Mouse (Mus musculus) CH12.LX (cell line): Measurements from ENCODE around the gene Isg20l2. TPM values are rescaled to one million over a fixed set of nuclear protein-coding genes. Genes with fewer than 3 reads are reported as not detected.

Source experiments
- DNase-seq: peaks from one replicate; pipeline ENCODE4 v3.0.0-alpha.2; 2013; ENCODE audit errors: extremely low read depth
- H3K27ac ChIP-seq: 2 replicates; pipeline ENCODE4 v1.5.1; 2012; ENCODE audit warnings: low read depth, mild to moderate bottlenecking, control low read depth, moderate library complexity; ENCODE audit not compliant: insufficient read depth
- H3K27me3 ChIP-seq: replicated peaks from 2 replicates; pipeline ENCODE3; 2012; ENCODE audit warnings: inconsistent platforms
- H3K36me3 ChIP-seq, 2 experiments: replicated peaks in 1 of 2; 2 replicates each; pipeline versions ENCODE3 to v1.6.1; 2012; ENCODE audit warnings: inconsistent platforms in 1 of 2, low read length in 1 of 2, mild to moderate bottlenecking in 1 of 2, mixed read lengths in 1 of 2, moderate library complexity in 1 of 2; ENCODE audit not compliant: control insufficient read depth in 1 of 2, insufficient read depth in 1 of 2
- H3K4me1 ChIP-seq, 2 experiments: 2 replicates each; pipeline ENCODE4 v1.6.1; 2012; ENCODE audit warnings: inconsistent platforms in 1 of 2, moderate library complexity in 1 of 2; ENCODE audit not compliant: insufficient read depth in 2 of 2, control insufficient read depth in 1 of 2
- H3K4me2 ChIP-seq: 2 replicates; pipeline ENCODE4 v1.6.1; 2012; ENCODE audit warnings: low read depth, mild to moderate bottlenecking, control low read depth; ENCODE audit not compliant: poor library complexity, insufficient read depth, severe bottlenecking
- H3K4me3 ChIP-seq, 3 experiments: fragments of 150-350 bp in 1 of 3; sonication (generic) in 1 of 3; replicated peaks in 1 of 3; 2 replicates each; pipeline versions ENCODE3 to v1.5.1; 2011 to 2012; ENCODE audit warnings: low read depth in 2 of 3, low read length in 2 of 3, mild to moderate bottlenecking in 2 of 3, moderate library complexity in 2 of 3, control low read depth in 1 of 3, improper control_type of control experiment in 1 of 3, inconsistent platforms in 1 of 3, mixed read lengths in 1 of 3; ENCODE audit not compliant: poor library complexity in 1 of 3
- H3K79me2 ChIP-seq: replicated peaks from 2 replicates; pipeline ENCODE4 v1.6.1; 2012; ENCODE audit warnings: mild to moderate bottlenecking, moderate library complexity; ENCODE audit not compliant: control insufficient read depth, poor library complexity, insufficient read depth, severe bottlenecking; ENCODE audit errors: extremely low read depth
- H3K9ac ChIP-seq: 2 replicates; pipeline ENCODE4 v1.6.1; 2012; ENCODE audit warnings: low read depth, mild to moderate bottlenecking, control low read depth, moderate library complexity; ENCODE audit not compliant: insufficient read depth
- H3K9me3 ChIP-seq: replicated peaks from 2 replicates; pipeline ENCODE3; 2012; ENCODE audit warnings: low read length, inconsistent platforms, mixed read lengths
- CHD1 ChIP-seq: IDR thresholded peaks from 2 replicates; pipeline ENCODE4 v1.6.1; 2012; ENCODE audit warnings: low read depth, low read length, improper control_type of control experiment, inconsistent platforms
- CTCF ChIP-seq, 2 experiments: IDR thresholded peaks in 1 of 2; conservative IDR thresholded peaks in 1 of 2; 2 replicates each; pipeline ENCODE4 v1.5.1; 2011 to 2012; ENCODE audit warnings: low read depth in 2 of 2, low read length in 2 of 2, improper control_type of control experiment in 1 of 2, inconsistent platforms in 1 of 2, mild to moderate bottlenecking in 1 of 2, moderate library complexity in 1 of 2
- ELF1 ChIP-seq: IDR thresholded peaks from 2 replicates; pipeline ENCODE4 v1.6.1; 2014; ENCODE audit warnings: low read depth, mild to moderate bottlenecking, inconsistent platforms, low read length, improper control_type of control experiment
- EP300 ChIP-seq: IDR thresholded peaks from 2 replicates; pipeline ENCODE4 v1.6.1; 2011; ENCODE audit warnings: low read length, improper control_type of control experiment
- ETS1 ChIP-seq: conservative IDR thresholded peaks from 2 replicates; pipeline ENCODE4 v1.6.1; 2012; ENCODE audit warnings: low read depth, mild to moderate bottlenecking, inconsistent platforms, low read length, improper control_type of control experiment, moderate library complexity
- GABPA ChIP-seq: IDR thresholded peaks from 2 replicates; pipeline ENCODE4 v1.6.1; 2012; ENCODE audit warnings: low read depth, low read length, improper control_type of control experiment, inconsistent platforms; ENCODE audit not compliant: insufficient replicate concordance
- HCFC1 ChIP-seq: IDR thresholded peaks from 2 replicates; pipeline ENCODE4 v1.6.1; 2012; ENCODE audit warnings: low read depth, mild to moderate bottlenecking, inconsistent platforms, low read length, improper control_type of control experiment
- KAT2A ChIP-seq: IDR thresholded peaks from 2 replicates; pipeline ENCODE4 v1.6.1; 2012; ENCODE audit warnings: low read length, improper control_type of control experiment, inconsistent platforms; ENCODE audit not compliant: insufficient replicate concordance
- MAX ChIP-seq: IDR thresholded peaks from 2 replicates; pipeline ENCODE4 v1.6.1; 2011; ENCODE audit warnings: low read length, improper control_type of control experiment
- MEF2A ChIP-seq: IDR thresholded peaks from 2 replicates; pipeline ENCODE4 v1.6.1; 2014; ENCODE audit warnings: low read depth, mild to moderate bottlenecking, inconsistent platforms, low read length, improper control_type of control experiment, borderline replicate concordance
- MXI1 ChIP-seq: IDR thresholded peaks from 2 replicates; pipeline ENCODE4 v1.6.1; 2011; ENCODE audit warnings: mild to moderate bottlenecking, low read depth, low read length, improper control_type of control experiment
- MYC ChIP-seq: IDR thresholded peaks from 2 replicates; pipeline ENCODE4 v1.6.1; 2011; ENCODE audit warnings: low read depth, mild to moderate bottlenecking, improper control_type of control experiment, low read length
- POLR2A ChIP-seq: IDR thresholded peaks from 2 replicates; pipeline ENCODE4 v1.6.1; 2011; ENCODE audit warnings: low read depth, mild to moderate bottlenecking, improper control_type of control experiment, low read length
- POLR2AphosphoS2 ChIP-seq: IDR thresholded peaks from 2 replicates; pipeline ENCODE4 v1.6.1; 2011; ENCODE audit warnings: low read depth, low read length, improper control_type of control experiment
- RAD21 ChIP-seq: IDR thresholded peaks from 2 replicates; pipeline ENCODE4 v1.6.1; 2011; ENCODE audit warnings: low read depth, mild to moderate bottlenecking, low read length, improper control_type of control experiment, moderate library complexity
- RCOR1 ChIP-seq: conservative IDR thresholded peaks from 2 replicates; pipeline ENCODE4 v1.6.1; 2012; ENCODE audit warnings: low read depth, mild to moderate bottlenecking, inconsistent platforms, low read length, improper control_type of control experiment
- SIN3A ChIP-seq: IDR thresholded peaks from 2 replicates; pipeline ENCODE4 v1.6.1; 2012; ENCODE audit warnings: low read length, improper control_type of control experiment, inconsistent platforms
- SMC3 ChIP-seq: IDR thresholded peaks from 2 replicates; pipeline ENCODE4 v1.6.1; 2011; ENCODE audit warnings: low read depth, low read length, improper control_type of control experiment
- TBP ChIP-seq: conservative IDR thresholded peaks from 2 replicates; pipeline ENCODE4 v1.6.1; 2011; ENCODE audit warnings: low read depth, low read length, improper control_type of control experiment
- USF1 ChIP-seq: IDR thresholded peaks from 2 replicates; pipeline ENCODE4 v1.6.1; 2014; ENCODE audit warnings: low read depth, mild to moderate bottlenecking, inconsistent platforms, low read length, improper control_type of control experiment
- ZC3H11A ChIP-seq: IDR thresholded peaks from 2 replicates; pipeline ENCODE4 v1.6.1; 2012; ENCODE audit warnings: low read depth, mild to moderate bottlenecking, inconsistent platforms, low read length, improper control_type of control experiment
- ZNF384 ChIP-seq: IDR thresholded peaks from 2 replicates; pipeline ENCODE4 v1.6.1; 2012; ENCODE audit warnings: low read depth, low read length, improper control_type of control experiment, inconsistent platforms
- dilution Hi-C: fragments of 300-500 bp; cut with MboI; formaldehyde crosslinking; loops from 2 replicates; pipeline ENCODE4 v1.14.3; 2020; ENCODE audit warnings: low sequenced_read_pairs; ENCODE audit not compliant: extremely low pct_unique_long_range_greater_than_20kb, extremely low pct_ligation_motif_present
- in situ Hi-C: fragments of 300-500 bp; cut with MboI; formaldehyde crosslinking; loops from 3 replicates; pipeline ENCODE4 v1.14.3; 2019; ENCODE audit warnings: low sequenced_read_pairs, low pct_ligation_motif_present, low pct_unique_long_range_greater_than_20kb, mixed read lengths
- polyA plus RNA-seq: library from polyadenylated mRNA; unstranded; fragments of >175 nt; gene quantifications from 2 replicates; pipeline ENCODE4 v1.2.1, GENCODE M21; 2012; ENCODE audit warnings: low read depth; ENCODE audit not compliant: insufficient read length
- total RNA-seq, 2 experiments: library from RNA; depleted of rRNA; stranded (reverse); fragments of 300-350 nt in 1 of 2; fragments of >200 nt in 1 of 2; gene quantifications; 2 replicates each; pipeline ENCODE4 v1.2.3; 2012 to 2014

Gene Isg20l2
- total and polyA plus RNA-seq, 3 experiments, result 40.8 to 68.8 (median 45.0) TPM

DNA sequence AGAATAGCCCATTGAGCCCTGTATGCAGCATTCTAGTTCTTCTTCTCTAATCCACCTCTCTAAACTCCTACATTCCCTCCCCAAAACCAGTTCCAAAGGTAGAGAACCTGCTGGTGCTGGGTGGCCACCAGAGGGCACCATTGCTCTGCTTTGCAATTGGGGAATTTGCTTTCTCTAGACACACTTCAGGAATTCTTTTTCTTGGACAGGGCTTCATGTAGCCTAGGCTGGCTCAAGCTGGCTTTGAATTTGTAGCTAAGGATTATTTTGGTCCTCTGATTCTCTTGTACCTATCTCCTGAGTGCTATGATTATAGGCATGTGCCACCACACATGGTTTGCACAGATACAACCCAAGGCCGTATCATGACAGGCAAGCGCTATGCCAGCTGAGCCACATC is 5.7 kb downstream of the Isg20l2 start:
- TF ChIP-seq MAX (no peak), ZNF384 (no peak), HCFC1 (no peak), TBP (no peak), MXI1 (no peak), ZC3H11A (no peak), SMC3 (peak; percentile 72), CHD1 (no peak), CTCF (conservative IDR thresholded peaks at IDR 0.05 in 1 of 2, IDR thresholded peaks at IDR 0.05 in 1 of 2; ENCODE audit: low read depth in 2 of 2, low read length in 2 of 2) (peak; percentile 86 to 92), POLR2AphosphoS2 (no peak), RCOR1 (no peak), RAD21 (peak; percentile 70), SIN3A (no peak), KAT2A (no peak), POLR2A (peak; percentile 33; the same call in 1 of the 2 replicates), ELF1 (no peak), MEF2A (no peak), USF1 (no peak), EP300 (no peak), MYC (no peak)
- in situ Hi-C loops, result no loop called here
- peaks cover 10 to 58% of the 10 kb centered on the region in 2 experiments for H3K4me1 ChIP-seq
- H3K27ac ChIP-seq, result no peak overlapping the region
- no peak overlapping the region for H3K4me3 ChIP-seq
- peak; percentile 57 for DNase-seq
- dilution Hi-C loops, result no loop called here
- H3K79me2 ChIP-seq, result peaks cover 66% of the 10 kb centered on the region
- H3K9ac ChIP-seq, result no peak overlapping the region
- H3K27me3 ChIP-seq, result no peaks in the 10 kb centered on the region
- peaks cover 55 to 83% of the 10 kb centered on the region in 2 experiments for H3K36me3 ChIP-seq
- peak overlapping the region; percentile 27; the same call in 1 of the 2 replicates for H3K4me2 ChIP-seq
- H3K9me3 ChIP-seq, result no peaks in the 10 kb centered on the region

DNA sequence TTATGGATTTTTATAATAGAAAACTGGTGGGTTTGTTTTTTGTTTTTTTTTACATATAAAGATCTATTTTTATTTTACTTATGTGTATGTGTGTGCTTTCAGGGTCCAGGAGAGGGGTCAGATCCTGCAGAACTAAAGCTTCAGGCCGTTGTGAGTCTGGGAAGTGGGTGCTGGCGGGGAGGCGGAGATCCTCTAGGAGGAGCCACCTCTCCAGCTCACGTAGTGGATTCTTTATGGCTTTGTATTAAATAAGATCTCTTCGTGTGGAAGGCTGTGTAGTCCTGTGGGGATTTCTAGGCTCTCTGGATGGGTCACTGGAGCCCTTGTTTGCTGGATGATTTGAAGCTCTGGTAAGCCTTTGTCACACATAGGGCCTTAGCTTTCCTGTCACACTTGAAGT is 10.5 kb downstream of the Isg20l2 start:
- H3K4me2 ChIP-seq, result no peak overlapping the region
- no peaks in the 10 kb centered on the region for H3K9me3 ChIP-seq
- peaks cover 62 to 91% of the 10 kb centered on the region in 2 experiments for H3K36me3 ChIP-seq
- peaks cover 22% of the 10 kb centered on the region for H3K79me2 ChIP-seq
- DNase-seq, result no peak
- no peaks in the 10 kb centered on the region for H3K27me3 ChIP-seq
- H3K27ac ChIP-seq, result no peak overlapping the region
- no peak overlapping the region for H3K9ac ChIP-seq
- peaks cover 0 to 16% of the 10 kb centered on the region in 2 experiments; a peak in 2 of 4 replicates for H3K4me1 ChIP-seq
- no peak overlapping the region for H3K4me3 ChIP-seq
- TF ChIP-seq GABPA (no peak), POLR2AphosphoS2 (no peak), ELF1 (no peak), ETS1 (no peak), ZC3H11A (no peak)
- in situ Hi-C loops, result loop anchor here (5.0 kb wide), 1 partner anchor 37 kb away; no protein-coding TSS in a partner anchor
- dilution Hi-C loops, result no loop called here
